Mouse (Mus musculus): ENCODE measurements around the gene Thoc6. TPM values are rescaled to one million over a fixed set of nuclear protein-coding genes. Genes with fewer than 3 reads are reported as not detected.

Gene Thoc6
- total RNA-seq (2014; fragmentation: Nextera tagmentation) (12.0 and 21.6 TPM in 2 replicates), total RNA-seq (2017) (44.7 and 48.6 TPM in 2 replicates), polyA plus RNA-seq (2012) (79.7 and 80.0 TPM in 2 replicates)

- peaks cover 51% of the 10 kb centered on the region for H3K36me3 ChIP-seq (replicated peaks)
- DNase-seq (ENCODE audit: low spot score) (peak; percentile 77), ATAC-seq (ENCODE audit: extremely low read depth, insufficient number of reproducible peaks, low FRiP score, poor library complexity, severe bottlenecking) (peak; percentile 91)
- no peaks in the 10 kb centered on the region for H3K9me3 ChIP-seq (replicated peaks)
- no peaks in the 10 kb centered on the region for H3K27me3 ChIP-seq (ENCODE audit: insufficient read depth, low read length)
- H3K4me1 ChIP-seq (ENCODE audit: insufficient read depth, low read depth, low read length) = peaks cover 65% of the 10 kb centered on the region
- no peak for TF ChIP-seq GATA2 (IDR thresholded peaks at IDR 0.05; ENCODE audit: borderline replicate concordance, low read depth, low read length)
- TF ChIP-seq GATA1 (IDR thresholded peaks at IDR 0.05; ENCODE audit: borderline replicate concordance, low read length) = no peak
- no peak for TF ChIP-seq CTCF (IDR thresholded peaks at IDR 0.05; ENCODE audit: low read depth, low read length)
- TF ChIP-seq POLR2AphosphoS5 (IDR thresholded peaks at IDR 0.05; ENCODE audit: insufficient replicate concordance, low read depth, low read length) = no peak
- TF ChIP-seq TAL1 (conservative IDR thresholded peaks at IDR 0.05; ENCODE audit: low read depth, low read length) = no peak
- H3K4me3 ChIP-seq (ENCODE audit: low read depth, low read length) = peak within 1 kb of the TSS; percentile 76
Measured at GRCm38 (mm10) chr17:23673424-23674073, at the start of gene Thoc6, which contains the start of gene Hcfc1r1. Thoc6 (minus strand) TSS chr17:23673882. Hcfc1r1 (plus strand) TSS chr17:23673596.

- H3K36me3 ChIP-seq (replicated peaks) = no peaks in the 10 kb centered on the region
- DNase-seq (ENCODE audit: low spot score) (no peak), ATAC-seq (ENCODE audit: extremely low read depth, insufficient number of reproducible peaks, low FRiP score, poor library complexity, severe bottlenecking) (no peak)
- no peaks in the 10 kb centered on the region for H3K9me3 ChIP-seq (replicated peaks)
- no peak within 1 kb of the TSS for H3K4me3 ChIP-seq (ENCODE audit: low read depth, low read length)
- no peak for TF ChIP-seq POLR2AphosphoS5 (IDR thresholded peaks at IDR 0.05; ENCODE audit: insufficient replicate concordance, low read depth, low read length)
- TF ChIP-seq GATA1 (IDR thresholded peaks at IDR 0.05; ENCODE audit: borderline replicate concordance, low read length) = no peak
- no peak for TF ChIP-seq GATA2 (IDR thresholded peaks at IDR 0.05; ENCODE audit: borderline replicate concordance, low read depth, low read length)
- TF ChIP-seq CTCF (IDR thresholded peaks at IDR 0.05; ENCODE audit: low read depth, low read length) = no peak
- no peak for TF ChIP-seq TAL1 (conservative IDR thresholded peaks at IDR 0.05; ENCODE audit: low read depth, low read length)
- H3K4me1 ChIP-seq (ENCODE audit: insufficient read depth, low read depth, low read length) = peaks cover 21% of the 10 kb centered on the region
- H3K27me3 ChIP-seq (ENCODE audit: insufficient read depth, low read length) = peaks cover 38% of the 10 kb centered on the region
Measured at GRCm38 (mm10) chr17:23722376-23723125, 48.9 kb upstream of the Thoc6 start, which contains the start of gene 1520401A03Rik. 1520401A03Rik (minus strand) TSS chr17:23722783.

GRCm38 (mm10) chr17:23721886-23722285 is 48.2 kb upstream of the Thoc6 start:
- H3K4me1 ChIP-seq (ENCODE audit: insufficient read depth, low read depth, low read length) = peaks cover 14% of the 10 kb centered on the region
- no peak for DNase-seq (ENCODE audit: low spot score)
- no peaks in the 10 kb centered on the region for H3K36me3 ChIP-seq (replicated peaks)
- H3K4me3 ChIP-seq (ENCODE audit: low read depth, low read length) = no peak overlapping the region
- ATAC-seq (ENCODE audit: extremely low read depth, insufficient number of reproducible peaks, low FRiP score, poor library complexity, severe bottlenecking) = no peak
- H3K9me3 ChIP-seq (replicated peaks) = no peaks in the 10 kb centered on the region
- TF ChIP-seq CTCF (IDR thresholded peaks at IDR 0.05; ENCODE audit: low read depth, low read length) = no peak
- TF ChIP-seq GATA1 (IDR thresholded peaks at IDR 0.05; ENCODE audit: borderline replicate concordance, low read length) = no peak
- TF ChIP-seq POLR2AphosphoS5 (IDR thresholded peaks at IDR 0.05; ENCODE audit: insufficient replicate concordance, low read depth, low read length) = no peak
- no peak for TF ChIP-seq GATA2 (IDR thresholded peaks at IDR 0.05; ENCODE audit: borderline replicate concordance, low read depth, low read length)
- no peak for TF ChIP-seq TAL1 (conservative IDR thresholded peaks at IDR 0.05; ENCODE audit: low read depth, low read length)
- peaks cover 38% of the 10 kb centered on the region for H3K27me3 ChIP-seq (ENCODE audit: insufficient read depth, low read length)

GRCm38 (mm10) chr17:23719455-23719854 is 45.8 kb upstream of the Thoc6 start:
- TF ChIP-seq POLR2AphosphoS5 (IDR thresholded peaks at IDR 0.05; ENCODE audit: insufficient replicate concordance, low read depth, low read length) (no peak), GATA2 (IDR thresholded peaks at IDR 0.05; ENCODE audit: borderline replicate concordance, low read depth, low read length) (no peak), TAL1 (conservative IDR thresholded peaks at IDR 0.05; ENCODE audit: low read depth, low read length) (no peak), GATA1 (IDR thresholded peaks at IDR 0.05; ENCODE audit: borderline replicate concordance, low read length) (no peak), CTCF (IDR thresholded peaks at IDR 0.05; ENCODE audit: low read depth, low read length) (no peak)
- peaks cover 43% of the 10 kb centered on the region for H3K27me3 ChIP-seq (ENCODE audit: insufficient read depth, low read length)
- no peaks in the 10 kb centered on the region for H3K36me3 ChIP-seq (replicated peaks)
- DNase-seq (ENCODE audit: low spot score) (no peak), ATAC-seq (ENCODE audit: extremely low read depth, insufficient number of reproducible peaks, low FRiP score, poor library complexity, severe bottlenecking) (no peak)
- H3K4me1 ChIP-seq (ENCODE audit: insufficient read depth, low read depth, low read length) = no peaks in the 10 kb centered on the region
- no peaks in the 10 kb centered on the region for H3K9me3 ChIP-seq (replicated peaks)
- no peak overlapping the region for H3K4me3 ChIP-seq (ENCODE audit: low read depth, low read length)

GRCm38 (mm10) chr17:23717003-23717402 is 43.3 kb upstream of the Thoc6 start:
- Histone ChIP-seq H3K4me3 (ENCODE audit: low read depth, low read length) (no peak overlapping the region), H3K4me1 (ENCODE audit: insufficient read depth, low read depth, low read length) (no peaks in the 10 kb centered on the region), H3K9me3 (replicated peaks) (no peaks in the 10 kb centered on the region), H3K36me3 (replicated peaks) (no peaks in the 10 kb centered on the region), H3K27me3 (ENCODE audit: insufficient read depth, low read length) (peaks cover 55% of the 10 kb centered on the region)
- DNase-seq (ENCODE audit: low spot score) (no peak), ATAC-seq (ENCODE audit: extremely low read depth, insufficient number of reproducible peaks, low FRiP score, poor library complexity, severe bottlenecking) (no peak)
- TF ChIP-seq GATA2 (IDR thresholded peaks at IDR 0.05; ENCODE audit: borderline replicate concordance, low read depth, low read length) (no peak), POLR2AphosphoS5 (IDR thresholded peaks at IDR 0.05; ENCODE audit: insufficient replicate concordance, low read depth, low read length) (no peak), CTCF (IDR thresholded peaks at IDR 0.05; ENCODE audit: low read depth, low read length) (no peak), TAL1 (conservative IDR thresholded peaks at IDR 0.05; ENCODE audit: low read depth, low read length) (no peak), GATA1 (IDR thresholded peaks at IDR 0.05; ENCODE audit: borderline replicate concordance, low read length) (no peak)

DNA sequence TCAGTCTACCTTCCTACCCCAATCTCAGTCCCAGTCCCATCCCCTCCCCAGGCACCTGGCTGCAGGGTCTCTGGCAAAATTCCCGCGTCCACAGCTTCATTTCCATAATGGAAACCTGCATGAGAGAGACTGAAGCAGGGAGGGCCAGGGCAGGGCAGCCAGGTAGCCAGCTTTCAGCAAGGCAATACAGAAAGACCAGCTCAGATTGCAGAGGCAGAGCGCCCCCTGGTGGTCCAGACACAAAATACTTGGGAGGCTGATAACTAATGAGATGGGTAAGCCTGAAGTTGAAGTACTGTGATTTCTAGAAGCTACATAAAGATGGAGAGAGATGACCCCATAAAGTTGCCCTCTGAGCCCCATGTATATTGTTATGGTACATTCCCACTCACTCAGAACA is 32.5 kb upstream of the Thoc6 start:
- Histone ChIP-seq H3K4me3 (ENCODE audit: low read depth, low read length) (no peak overlapping the region), H3K9me3 (replicated peaks) (no peaks in the 10 kb centered on the region), H3K36me3 (replicated peaks) (no peaks in the 10 kb centered on the region), H3K27me3 (ENCODE audit: insufficient read depth, low read length) (peaks cover 35% of the 10 kb centered on the region), H3K4me1 (ENCODE audit: insufficient read depth, low read depth, low read length) (peaks cover 2% of the 10 kb centered on the region; the same call in 1 of the 2 replicates)
- TF ChIP-seq TAL1 (conservative IDR thresholded peaks at IDR 0.05; ENCODE audit: low read depth, low read length) = no peak
- no peak for TF ChIP-seq POLR2AphosphoS5 (IDR thresholded peaks at IDR 0.05; ENCODE audit: insufficient replicate concordance, low read depth, low read length)
- TF ChIP-seq GATA1 (IDR thresholded peaks at IDR 0.05; ENCODE audit: borderline replicate concordance, low read length) = no peak
- peak; percentile 75 for TF ChIP-seq CTCF (IDR thresholded peaks at IDR 0.05; ENCODE audit: low read depth, low read length)
- no peak for TF ChIP-seq GATA2 (IDR thresholded peaks at IDR 0.05; ENCODE audit: borderline replicate concordance, low read depth, low read length)
- peak; percentile 56 for DNase-seq (ENCODE audit: low spot score)
- peak; percentile 54; the same call in 1 of the 2 replicates for ATAC-seq (ENCODE audit: extremely low read depth, insufficient number of reproducible peaks, low FRiP score, poor library complexity, severe bottlenecking)

All from G1E (cell line).